Mouse (Mus musculus) forebrain, embryonic 10.5 days (tissue): ENCODE measurements around the gene Ccer2. TPM values are rescaled to one million over a fixed set of nuclear protein-coding genes. Genes with fewer than 3 reads are reported as not detected.

Experiments used
- DNase-seq: peaks from one replicate; pipeline ENCODE4 v3.0.0-alpha.2; 2017; ENCODE audit warnings: low spot score; ENCODE audit errors: extremely low spot score
- H3K27ac ChIP-seq: fragments of 300-500 bp; sonication (generic); 2 replicates; pipeline ENCODE4 v1.5.1; 2016; ENCODE audit warnings: mild to moderate bottlenecking
- H3K27me3 ChIP-seq: fragments of 300-500 bp; sonication (generic); 2 replicates; pipeline ENCODE4 v1.6.1; 2016; ENCODE audit warnings: mild to moderate bottlenecking; ENCODE audit not compliant: poor library complexity, severe bottlenecking
- H3K36me3 ChIP-seq: fragments of 300-500 bp; sonication (generic); replicated peaks from 2 replicates; pipeline ENCODE4 v1.6.1; 2016; ENCODE audit warnings: mild to moderate bottlenecking, moderate library complexity
- H3K4me1 ChIP-seq: fragments of 300-500 bp; sonication (generic); 2 replicates; pipeline ENCODE4 v1.6.1; 2016
- H3K4me3 ChIP-seq: fragments of 300-500 bp; sonication (generic); 2 replicates; pipeline ENCODE4 v1.5.1; 2016; ENCODE audit warnings: mild to moderate bottlenecking, moderate library complexity
- H3K9me3 ChIP-seq: fragments of 300-500 bp; sonication (generic); 2 replicates; pipeline ENCODE4 v1.6.1; 2016; ENCODE audit warnings: mild to moderate bottlenecking, moderate library complexity
- WGBS: fragments of 180-500 bp; shearing (Covaris S2); methylation state at CpG from one replicate; pipeline ENCODE4 v1.1.7; 2016; 5-methylcytosine and 5-hydroxymethylcytosine counted together
- polyA plus RNA-seq: library from polyadenylated mRNA; unstranded; fragments of >200 nt; fragmentation: Nextera tagmentation; extraction: Ambion mirVana; gene quantifications from 2 replicates; pipeline ENCODE4 v1.2.1, GENCODE M21; 2016

The Ccer2 gene
- not detected in 2 replicates for polyA plus RNA-seq

- peak within 1 kb of the TSS; percentile 36 for H3K4me3 ChIP-seq
- H3K4me1 ChIP-seq: peaks cover 10% of the 10 kb centered on the region
- peaks cover 55% of the 10 kb centered on the region for H3K36me3 ChIP-seq
- DNase-seq: no peak
- 1% methylated on average over 17 of the region's 17 CpGs for WGBS
- H3K27ac ChIP-seq: no peak within 1 kb of the TSS
- H3K9me3 ChIP-seq: no peaks in the 10 kb centered on the region
- H3K27me3 ChIP-seq: peaks cover 26% of the 10 kb centered on the region
Measured at GRCm38 (mm10) chr7:28756079-28756478, at the start of gene Ccer2. Gene Ccer2, plus strand, starts transcription at chr7:28756174.

- peaks cover 4% of the 10 kb centered on the region; the same call in 1 of the 2 replicates for H3K9me3 ChIP-seq
- H3K27ac ChIP-seq: no peak overlapping the region
- no peak overlapping the region for H3K4me3 ChIP-seq
- H3K27me3 ChIP-seq: no peaks in the 10 kb centered on the region
- DNase-seq: no peak
- H3K4me1 ChIP-seq: peaks cover 4% of the 10 kb centered on the region
- no peaks in the 10 kb centered on the region for H3K36me3 ChIP-seq
Measured at GRCm38 (mm10) chr7:28709454-28709853, 46.5 kb upstream of the Ccer2 start.

GRCm38 (mm10) chr7:28710962-28711361, 45.0 kb upstream of the Ccer2 start:
- peaks cover 4% of the 10 kb centered on the region; the same call in 1 of the 2 replicates for H3K9me3 ChIP-seq
- WGBS: 68% methylated on average over 3 of the region's 3 CpGs
- H3K4me3 ChIP-seq: no peak overlapping the region
- no peak overlapping the region for H3K27ac ChIP-seq
- no peaks in the 10 kb centered on the region for H3K36me3 ChIP-seq
- no peak for DNase-seq
- H3K27me3 ChIP-seq: peaks cover 10% of the 10 kb centered on the region
- peaks cover 6% of the 10 kb centered on the region for H3K4me1 ChIP-seq

GRCm38 (mm10) chr7:28714667-28715066, 41.3 kb upstream of the Ccer2 start:
- WGBS: 89% methylated on average over 5 of the region's 5 CpGs
- Histone ChIP-seq H3K4me3 (no peak overlapping the region), H3K27ac (no peak overlapping the region), H3K36me3 (no peaks in the 10 kb centered on the region), H3K27me3 (peaks cover 14% of the 10 kb centered on the region), H3K9me3 (no peaks in the 10 kb centered on the region), H3K4me1 (peaks cover 24% of the 10 kb centered on the region)
- no peak for DNase-seq

- Histone ChIP-seq H3K4me3 (peak overlapping the region; percentile 63; the same call in 1 of the 2 replicates), H3K27ac (no peak overlapping the region), H3K27me3 (peaks cover 14% of the 10 kb centered on the region), H3K36me3 (no peaks in the 10 kb centered on the region), H3K4me1 (peaks cover 24% of the 10 kb centered on the region), H3K9me3 (no peaks in the 10 kb centered on the region)
- WGBS: 96% methylated on average over 2 of the region's 2 CpGs
- no peak for DNase-seq
Measured at GRCm38 (mm10) chr7:28715598-28715997, 40.4 kb upstream of the Ccer2 start.

- peak within 1 kb of the TSS; percentile 84 for H3K27ac ChIP-seq
Measured at GRCm38 (mm10) chr7:28716590-28717281, 39.2 kb upstream of the Ccer2 start, which contains the start of gene Fbxo17. Gene Fbxo17, plus strand, starts transcription at chr7:28716804.

GRCm38 (mm10) chr7:28717726-28718125, 38.2 kb upstream of the Ccer2 start:
- no peak overlapping the region for H3K27ac ChIP-seq
- no peak for DNase-seq
- H3K9me3 ChIP-seq: no peaks in the 10 kb centered on the region
- H3K4me3 ChIP-seq: peak overlapping the region; percentile 63; the same call in 1 of the 2 replicates
- peaks cover 14% of the 10 kb centered on the region for H3K27me3 ChIP-seq
- peaks cover 24% of the 10 kb centered on the region for H3K4me1 ChIP-seq
- H3K36me3 ChIP-seq: no peaks in the 10 kb centered on the region
- WGBS: 91% methylated on average over 10 of the region's 10 CpGs

More at GRCm38 (mm10) chr7:28716590-28717281, 39.2 kb upstream of the Ccer2 start, which contains the start of gene Fbxo17:
- peak; percentile 75 for DNase-seq
- peak within 1 kb of the TSS; percentile 63 for H3K4me3 ChIP-seq
- no peaks in the 10 kb centered on the region for H3K36me3 ChIP-seq
- no peaks in the 10 kb centered on the region for H3K9me3 ChIP-seq
- peaks cover 24% of the 10 kb centered on the region for H3K4me1 ChIP-seq
- H3K27me3 ChIP-seq: peaks cover 14% of the 10 kb centered on the region
- 2% methylated on average over 36 of the region's 36 CpGs for WGBS

GRCm38 (mm10) chr7:28719159-28719558, 36.8 kb upstream of the Ccer2 start:
- 67% methylated on average over 4 of the region's 4 CpGs for WGBS
- H3K4me1 ChIP-seq: peaks cover 20% of the 10 kb centered on the region

GRCm38 (mm10) chr7:28719650-28720049, 36.3 kb upstream of the Ccer2 start:
- Histone ChIP-seq H3K9me3 (no peaks in the 10 kb centered on the region), H3K27ac (no peak overlapping the region), H3K27me3 (peaks cover 14% of the 10 kb centered on the region), H3K4me3 (no peak overlapping the region), H3K4me1 (peaks cover 20% of the 10 kb centered on the region), H3K36me3 (peaks cover 5% of the 10 kb centered on the region)
- DNase-seq: no peak
- 80% methylated on average over 2 of the region's 2 CpGs for WGBS

More at GRCm38 (mm10) chr7:28719159-28719558, 36.8 kb upstream of the Ccer2 start:
- Histone ChIP-seq H3K36me3 (peaks cover under 1% of the 10 kb centered on the region), H3K27me3 (peaks cover 14% of the 10 kb centered on the region), H3K4me3 (no peak overlapping the region), H3K9me3 (no peaks in the 10 kb centered on the region), H3K27ac (no peak overlapping the region)
- DNase-seq: no peak

GRCm38 (mm10) chr7:28720753-28721537, 35.0 kb upstream of the Ccer2 start:
- H3K27me3 ChIP-seq: peaks cover 3% of the 10 kb centered on the region
- 82% methylated on average over 3 of the region's 3 CpGs for WGBS
- H3K4me3 ChIP-seq: no peak overlapping the region
- H3K27ac ChIP-seq: no peak overlapping the region
- peaks cover 9% of the 10 kb centered on the region for H3K36me3 ChIP-seq
- H3K9me3 ChIP-seq: no peaks in the 10 kb centered on the region
- peaks cover 18% of the 10 kb centered on the region for H3K4me1 ChIP-seq
- DNase-seq: no peak

- DNase-seq: no peak
- Histone ChIP-seq H3K4me1 (peaks cover 9% of the 10 kb centered on the region), H3K4me3 (no peak overlapping the region), H3K9me3 (no peaks in the 10 kb centered on the region), H3K36me3 (peaks cover 9% of the 10 kb centered on the region), H3K27me3 (no peaks in the 10 kb centered on the region), H3K27ac (no peak overlapping the region)
- 94% methylated on average over 7 of the region's 7 CpGs for WGBS
Measured at GRCm38 (mm10) chr7:28722079-28722478, 33.9 kb upstream of the Ccer2 start.

- no peak overlapping the region for H3K27ac ChIP-seq
- no peaks in the 10 kb centered on the region for H3K27me3 ChIP-seq
- WGBS: 93% methylated on average over 2 of the region's 2 CpGs
- no peaks in the 10 kb centered on the region for H3K9me3 ChIP-seq
- H3K4me1 ChIP-seq: 0 out of 2 replicates have a peak, but pooled peaks cover 3% of the 10 kb centered on the region
- H3K36me3 ChIP-seq: peaks cover 9% of the 10 kb centered on the region
- DNase-seq: no peak
- H3K4me3 ChIP-seq: no peak overlapping the region
Measured at GRCm38 (mm10) chr7:28724613-28725012, 31.4 kb upstream of the Ccer2 start.

GRCm38 (mm10) chr7:28726600-28726999, 29.4 kb upstream of the Ccer2 start:
- peaks cover 6% of the 10 kb centered on the region for H3K27me3 ChIP-seq
- H3K36me3 ChIP-seq: peaks cover 15% of the 10 kb centered on the region
- H3K4me1 ChIP-seq: 0 out of 2 replicates have a peak, but pooled peaks cover 3% of the 10 kb centered on the region
- peak overlapping the region; percentile 11; the same call in 1 of the 2 replicates for H3K4me3 ChIP-seq
- DNase-seq: peak; percentile 78
- 11% methylated on average over 14 of the region's 14 CpGs for WGBS
- H3K27ac ChIP-seq: no peak overlapping the region
- peaks cover 9% of the 10 kb centered on the region for H3K9me3 ChIP-seq
